Mouse (Mus musculus): ENCODE measurements around the gene 1700034J05Rik.

DNA sequence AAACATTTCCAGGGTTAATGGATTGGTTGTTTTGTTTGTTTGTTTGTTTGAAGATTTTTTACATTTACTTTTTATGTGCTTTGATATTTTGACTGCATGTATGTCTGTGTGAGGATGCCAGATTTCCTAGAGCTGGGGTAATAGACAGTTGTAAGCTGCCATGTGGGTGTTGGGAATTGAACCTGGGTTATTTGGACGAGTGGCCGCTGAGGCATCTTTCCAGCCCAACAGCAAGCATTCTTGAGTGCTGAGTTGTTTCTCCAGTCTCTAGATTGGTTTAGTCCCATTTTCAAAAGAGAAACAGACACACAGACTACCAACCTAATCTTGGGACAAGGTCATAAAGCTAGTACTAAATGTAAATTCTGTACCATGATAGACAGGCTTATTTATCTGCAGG lies 43.4 kb downstream of the 1700034J05Rik start:
- TF ChIP-seq CTCF (IDR thresholded peaks at IDR 0.05) (no peak), POLR2A (IDR thresholded peaks at IDR 0.05; ENCODE audit: insufficient read depth, low read depth, low read length) (no peak), EP300 (IDR thresholded peaks at IDR 0.05; ENCODE audit: insufficient read depth, low read depth, low read length) (no peak)

Measured in heart, adult 2 months (tissue).